Mouse (Mus musculus) ES-E14 (cell line): ENCODE measurements around the gene Runx3. TPM values are rescaled to one million over a fixed set of nuclear protein-coding genes. Genes with fewer than 3 reads are reported as not detected.
A peak's percentile ranks its signal among the peaks of the same experiment; 100 is the strongest.

Experiments
- DNase-seq: peaks from one replicate; pipeline ENCODE4 v3.0.0-alpha.2; 2013; ENCODE audit warnings: low read depth, low spot score
- H3K27ac ChIP-seq: 2 replicates; pipeline ENCODE4 v1.5.1; 2012; ENCODE audit warnings: low read depth, mild to moderate bottlenecking, low read length, moderate library complexity, mixed read lengths; ENCODE audit not compliant: poor library complexity, insufficient read depth, severe bottlenecking
- H3K36me3 ChIP-seq: 2 replicates; pipeline ENCODE4 v1.6.1; 2012; ENCODE audit warnings: mild to moderate bottlenecking, low read length, moderate library complexity, mixed read lengths; ENCODE audit not compliant: control insufficient read depth, poor library complexity, insufficient read depth, severe bottlenecking
- H3K4me1 ChIP-seq, 2 experiments: fragments of 150-350 bp in 1 of 2; sonication (generic) in 1 of 2; 2 replicates each; pipeline ENCODE4 v1.6.1; 2012; ENCODE audit warnings: low read length in 2 of 2, mild to moderate bottlenecking in 1 of 2, mixed read lengths in 1 of 2; ENCODE audit not compliant: control insufficient read depth in 2 of 2, insufficient read depth in 2 of 2, poor library complexity in 1 of 2
- H3K4me3 ChIP-seq, 2 experiments: fragments of 150-350 bp in 1 of 2; sonication (generic) in 1 of 2; 2 replicates each; pipeline ENCODE4 v1.5.1; 2012; ENCODE audit warnings: low read length in 2 of 2, low read depth in 1 of 2, mild to moderate bottlenecking in 1 of 2, mixed read lengths in 1 of 2; ENCODE audit not compliant: insufficient read depth in 1 of 2, poor library complexity in 1 of 2, severe bottlenecking in 1 of 2
- H3K9ac ChIP-seq: 2 replicates; pipeline ENCODE4 v1.6.1; 2012; ENCODE audit warnings: low read depth, mild to moderate bottlenecking, low read length, mixed read lengths; ENCODE audit not compliant: poor library complexity, insufficient read depth, severe bottlenecking
- H3K9me3 ChIP-seq: fragments of 150-350 bp; sonication (generic); 2 replicates; pipeline ENCODE4 v1.6.1; 2012; ENCODE audit warnings: low read depth, mild to moderate bottlenecking, low read length; ENCODE audit not compliant: control insufficient read depth, insufficient read depth
- CHD2 ChIP-seq: IDR thresholded peaks from 2 replicates; pipeline ENCODE4 v1.6.1; 2014; ENCODE audit warnings: mild to moderate bottlenecking, low read depth, low read length, inconsistent platforms
- HCFC1 ChIP-seq: IDR thresholded peaks from 2 replicates; pipeline ENCODE4 v1.6.1; 2012; ENCODE audit warnings: low read length, inconsistent platforms, borderline replicate concordance; ENCODE audit not compliant: insufficient read depth
- MAFK ChIP-seq: IDR thresholded peaks from 2 replicates; pipeline ENCODE4 v1.6.1; 2014; ENCODE audit warnings: mild to moderate bottlenecking, low read depth, low read length, inconsistent platforms; ENCODE audit not compliant: insufficient read depth
- ZC3H11A ChIP-seq: IDR thresholded peaks from 2 replicates; pipeline ENCODE4 v1.6.1; 2012; ENCODE audit warnings: low read depth, mild to moderate bottlenecking, inconsistent platforms, low read length, borderline replicate concordance
- ZNF384 ChIP-seq: IDR thresholded peaks from 2 replicates; pipeline ENCODE4 v1.6.1; 2012; ENCODE audit warnings: low read depth, low read length, inconsistent platforms
- in situ Hi-C, 2 experiments: fragments of 600-800 bp; cut with MboI; formaldehyde crosslinking; loops; one replicate each; pipeline ENCODE4 v1.15.1; 2025; ENCODE audit warnings: low sequenced_read_pairs in 2 of 2, inconsistent platforms in 1 of 2; ENCODE audit not compliant: unreplicated experiment in 2 of 2
- total RNA-seq: library from RNA; depleted of rRNA; stranded (reverse); fragments of 300-350 nt; gene quantifications from 2 replicates; pipeline ENCODE4 v1.2.3, GENCODE M21; 2012

The Runx3 gene
- total RNA-seq, 1 experiment, result 0.49 TPM

DNA sequence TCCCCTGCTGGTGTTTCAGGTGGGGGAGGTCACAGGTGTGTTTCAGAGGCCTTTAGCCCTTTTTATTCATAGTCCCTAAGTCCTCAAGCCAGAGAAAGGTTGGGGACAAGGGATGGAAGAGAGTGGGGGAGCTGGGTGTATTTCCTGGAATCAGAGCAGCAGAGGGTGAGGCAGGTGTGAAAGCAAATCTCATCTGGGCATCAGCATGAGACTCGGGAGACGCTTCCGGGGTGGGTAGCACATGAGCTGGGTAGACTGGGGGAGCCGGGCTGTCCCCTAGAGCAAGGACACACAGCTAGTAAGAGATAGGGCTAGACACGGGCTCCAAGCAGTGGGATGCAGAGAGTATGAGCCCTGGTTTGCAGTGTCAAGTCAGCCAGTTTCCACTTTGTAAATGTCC, 16.7 kb upstream of the Runx3 start:
- DNase-seq, result no peak
- no peaks in the 10 kb centered on the region for H3K4me1 ChIP-seq
- TF ChIP-seq ZNF384 (no peak), MAFK (no peak), HCFC1 (no peak), ZC3H11A (no peak), CHD2 (no peak)
- in situ Hi-C loops, result no loop called here
- no peaks in the 10 kb centered on the region for H3K9me3 ChIP-seq
- no peaks in the 10 kb centered on the region for H3K36me3 ChIP-seq
- no peak overlapping the region for H3K27ac ChIP-seq
- no peak overlapping the region for H3K9ac ChIP-seq
- no peak overlapping the region for H3K4me3 ChIP-seq

DNA sequence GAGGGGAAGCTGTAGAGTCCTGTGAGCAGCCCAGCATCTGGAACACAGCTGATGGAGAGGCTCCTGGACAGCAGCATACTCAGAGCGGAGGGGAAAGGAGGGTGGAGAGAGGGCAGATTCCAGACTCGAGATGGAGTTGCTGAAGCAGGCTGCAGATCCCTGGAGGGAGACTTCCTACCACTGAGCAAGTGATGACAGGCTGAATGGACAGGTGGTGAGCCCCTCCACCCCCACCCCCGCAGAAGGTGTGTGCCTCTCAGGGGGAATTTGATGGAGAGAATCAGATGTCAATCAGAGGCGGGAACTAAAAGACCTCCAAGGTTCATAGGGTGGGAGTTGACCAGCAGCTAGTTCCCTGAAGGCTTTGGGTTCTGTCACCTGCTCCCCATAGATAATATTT, 13.5 kb upstream of the Runx3 start:
- Histone ChIP-seq H3K9ac (no peak overlapping the region), H3K36me3 (no peaks in the 10 kb centered on the region), H3K9me3 (no peaks in the 10 kb centered on the region), H3K4me3 (no peak overlapping the region), H3K27ac (no peak overlapping the region), H3K4me1 (no peaks in the 10 kb centered on the region)
- in situ Hi-C loops, result no loop called here
- TF ChIP-seq ZC3H11A (no peak), CHD2 (no peak), HCFC1 (no peak), ZNF384 (no peak), MAFK (no peak)
- DNase-seq, result no peak

DNA sequence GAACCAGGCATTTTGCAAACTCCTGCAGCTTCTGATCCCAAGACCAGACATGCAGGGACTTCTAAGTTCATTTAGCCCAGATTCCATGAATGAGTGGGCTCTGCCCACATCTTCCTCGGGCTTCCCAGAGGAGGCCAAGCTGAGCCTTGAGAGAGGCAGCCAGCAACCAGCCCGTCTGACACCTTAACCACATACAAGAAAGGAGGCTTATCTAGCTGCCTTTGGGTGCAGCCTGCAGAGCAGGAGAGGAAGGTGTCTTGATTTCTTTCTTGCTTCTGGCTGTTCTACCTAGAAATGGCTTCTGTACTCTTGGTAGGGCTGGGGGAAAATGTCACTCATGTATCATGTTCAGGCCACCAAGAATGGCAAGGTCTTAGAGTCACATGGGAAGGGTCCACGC, 11.8 kb upstream of the Runx3 start:
- Histone ChIP-seq H3K36me3 (no peaks in the 10 kb centered on the region), H3K4me1 (no peaks in the 10 kb centered on the region), H3K4me3 (no peak overlapping the region), H3K27ac (no peak overlapping the region), H3K9ac (no peak overlapping the region), H3K9me3 (no peaks in the 10 kb centered on the region)
- no peak for TF ChIP-seq CHD2
- no peak for TF ChIP-seq ZNF384
- no peak for TF ChIP-seq ZC3H11A
- no peak for TF ChIP-seq MAFK
- no peak for TF ChIP-seq HCFC1
- DNase-seq, result no peak
- in situ Hi-C loops, result no loop called here

DNA sequence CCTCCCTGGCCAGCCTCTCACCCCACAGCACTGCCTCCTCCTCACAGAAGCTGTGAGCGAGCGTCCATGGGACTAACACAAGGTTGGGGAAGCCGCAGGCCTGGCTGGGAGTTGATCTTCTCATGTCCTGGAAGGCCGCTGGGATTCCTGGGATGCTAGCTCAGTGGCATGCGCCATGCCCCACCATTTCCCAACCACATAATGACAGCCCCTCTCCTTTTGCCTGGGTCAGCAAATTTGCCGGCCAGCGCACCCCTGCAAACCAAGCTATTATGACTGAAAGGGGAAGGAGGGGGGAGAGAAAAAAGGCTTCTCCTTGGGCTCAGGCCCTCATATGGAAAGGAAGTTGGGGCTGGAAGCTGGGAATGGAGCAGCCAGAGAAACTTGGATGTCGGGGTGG, 6.8 kb upstream of the Runx3 start:
- Histone ChIP-seq H3K27ac (no peak overlapping the region), H3K4me3 (no peak overlapping the region), H3K9me3 (no peaks in the 10 kb centered on the region), H3K4me1 (peaks cover 0 to 4% of the 10 kb centered on the region in 2 experiments; a peak in 1 of 4 replicates), H3K36me3 (no peaks in the 10 kb centered on the region), H3K9ac (no peak overlapping the region)
- TF ChIP-seq CHD2, result no peak
- no peak for TF ChIP-seq HCFC1
- no peak for TF ChIP-seq ZNF384
- TF ChIP-seq MAFK, result 0 out of 2 replicates have a peak, but pooled peaks have one; percentile 33
- no peak for TF ChIP-seq ZC3H11A
- no peak for DNase-seq
- in situ Hi-C loops, result no loop called here

DNA sequence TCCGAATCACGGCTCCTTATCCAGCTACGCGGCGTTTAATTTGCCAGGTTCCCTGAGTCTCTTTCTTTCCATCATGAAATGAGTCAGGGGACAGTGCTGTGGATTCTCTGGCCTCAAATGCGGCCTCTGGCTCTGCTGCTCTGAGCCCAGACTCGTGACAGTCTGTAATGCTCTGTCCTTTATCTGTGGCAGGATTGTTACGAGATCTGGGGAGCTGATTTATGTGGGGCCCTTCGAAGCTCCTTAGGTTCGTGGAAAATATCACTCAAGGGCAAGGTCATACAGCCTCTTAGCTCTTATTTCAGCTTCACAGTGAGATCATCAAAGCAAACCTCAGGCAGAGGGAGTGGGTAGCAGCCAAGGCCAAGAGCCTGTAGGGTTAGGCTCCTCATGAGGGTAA, 6.2 kb upstream of the Runx3 start:
- no peak overlapping the region for H3K9ac ChIP-seq
- TF ChIP-seq CHD2 (no peak), ZC3H11A (no peak), ZNF384 (no peak), MAFK (no peak), HCFC1 (no peak)
- in situ Hi-C loops, result no loop called here
- H3K36me3 ChIP-seq, result no peaks in the 10 kb centered on the region
- H3K9me3 ChIP-seq, result no peaks in the 10 kb centered on the region
- DNase-seq, result no peak
- no peak overlapping the region for H3K4me3 ChIP-seq
- peaks cover 0 to 4% of the 10 kb centered on the region in 2 experiments; a peak in 1 of 4 replicates for H3K4me1 ChIP-seq
- H3K27ac ChIP-seq, result no peak overlapping the region
